Mouse (Mus musculus) intestine, embryonic 15.5 days (tissue): ENCODE data around the gene Ick. TPM values are rescaled to one million over a fixed set of nuclear protein-coding genes. Genes with fewer than 3 reads are reported as not detected.
A peak's percentile ranks its signal among the peaks of the same experiment; 100 is the strongest.
"Not testable (repeated sequence)": the region's sequence is repeated elsewhere in the genome, so short reads cannot be mapped to it uniquely, and the experiment has no call there.

ENCODE experiments used
- ATAC-seq: fragments of 200-750 bp; cut with Nextera tagmentation; 2 replicates; pipeline ENCODE4 v1.8.0; 2017; ENCODE audit warnings: moderate TSS enrichment, moderate library complexity
- H3K27ac ChIP-seq: fragments of 300-500 bp; sonication (generic); 2 replicates; pipeline ENCODE4 v1.5.1; 2015; ENCODE audit warnings: mild to moderate bottlenecking, inconsistent platforms
- H3K27me3 ChIP-seq: fragments of 300-500 bp; sonication (generic); replicated peaks from 2 replicates; pipeline ENCODE4 v1.6.1; 2015; ENCODE audit warnings: inconsistent platforms
- H3K36me3 ChIP-seq: fragments of 300-500 bp; sonication (generic); 2 replicates; pipeline ENCODE4 v1.6.1; 2015; ENCODE audit warnings: inconsistent platforms
- H3K4me1 ChIP-seq: fragments of 300-500 bp; sonication (generic); replicated peaks from 2 replicates; pipeline ENCODE4 v1.6.1; 2015; ENCODE audit warnings: inconsistent platforms
- H3K4me2 ChIP-seq: fragments of 300-500 bp; sonication (generic); replicated peaks from 2 replicates; pipeline ENCODE4 v1.6.1; 2015; ENCODE audit warnings: mild to moderate bottlenecking, inconsistent platforms
- H3K4me3 ChIP-seq: fragments of 300-500 bp; sonication (generic); replicated peaks from 2 replicates; pipeline ENCODE4 v1.5.1; 2015; ENCODE audit warnings: inconsistent platforms
- H3K9ac ChIP-seq: fragments of 300-500 bp; sonication (generic); 2 replicates; pipeline ENCODE4 v1.6.1; 2015; ENCODE audit warnings: inconsistent platforms
- H3K9me3 ChIP-seq: fragments of 300-500 bp; sonication (generic); 2 replicates; pipeline ENCODE4 v1.6.1; 2016; ENCODE audit warnings: inconsistent platforms
- WGBS: fragments of 180-500 bp; shearing (Covaris S2); methylation state at CpG from one replicate; pipeline ENCODE4 v1.1.7; 2015; 5-methylcytosine and 5-hydroxymethylcytosine counted together
- polyA plus RNA-seq: library from polyadenylated mRNA; unstranded; fragments of >200 nt; fragmentation: Nextera tagmentation; extraction: Ambion mirVana; gene quantifications from 2 replicates; pipeline ENCODE4 v1.2.1, GENCODE M21; 2015

Ick gene
- polyA plus RNA-seq, 1 experiment from 2014 or later, result 25.7 TPM

DNA sequence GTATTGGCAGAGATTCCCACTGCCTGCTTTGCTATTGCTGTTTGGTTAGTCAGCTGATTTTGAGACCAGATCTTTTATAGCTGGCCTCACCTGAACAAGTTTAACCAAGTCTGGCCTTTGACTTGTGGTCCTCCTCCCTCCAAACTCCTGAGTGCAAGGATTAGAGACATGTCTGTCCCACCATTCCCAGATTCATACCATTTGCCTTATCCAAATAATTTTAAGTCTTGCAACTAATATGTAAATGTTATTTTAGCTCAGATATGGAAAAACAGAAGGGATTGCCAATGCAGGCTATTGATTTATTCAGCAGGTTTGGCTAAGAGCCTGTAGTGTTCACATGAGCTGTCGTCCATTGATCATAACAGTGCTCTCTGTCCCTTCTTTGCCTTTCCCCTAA lies 48.2 kb downstream of the Ick start:
- Histone ChIP-seq H3K4me3 (no peak overlapping the region), H3K27ac (no peak overlapping the region), H3K4me1 (no peaks in the 10 kb centered on the region), H3K9ac (no peak overlapping the region), H3K9me3 (no peaks in the 10 kb centered on the region), H3K4me2 (no peak overlapping the region), H3K27me3 (no peaks in the 10 kb centered on the region), H3K36me3 (peaks cover 40% of the 10 kb centered on the region)
- WGBS, result 95% methylated on average over 1 of the region's 1 CpGs
- ATAC-seq, result no peak

DNA sequence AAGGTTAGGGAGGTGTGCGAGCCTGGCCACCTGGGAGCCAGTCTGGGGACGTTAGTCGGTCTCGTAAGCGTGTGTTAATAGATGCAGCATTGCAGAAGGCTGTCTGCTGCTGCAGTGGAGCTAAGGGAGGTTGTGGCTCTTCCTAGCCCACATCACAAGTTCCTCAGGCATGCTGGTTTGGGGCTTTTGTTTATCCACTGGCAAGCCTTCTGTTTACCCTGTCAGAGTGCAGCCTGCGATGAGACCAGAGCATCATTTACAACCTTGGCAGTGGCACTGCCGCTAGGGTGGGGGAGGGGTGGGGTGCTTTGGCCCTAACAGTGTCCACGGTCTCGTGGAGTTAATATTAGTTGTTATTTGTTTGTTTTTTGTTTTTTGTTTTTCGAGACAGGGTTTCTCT lies 54.3 kb downstream of the Ick start:
- H3K9ac ChIP-seq, result no peak overlapping the region
- H3K36me3 ChIP-seq, result peaks cover 36% of the 10 kb centered on the region
- H3K4me3 ChIP-seq, result no peak overlapping the region
- WGBS, result 58% methylated on average over 10 of the region's 10 CpGs
- no peak for ATAC-seq
- H3K27ac ChIP-seq, result no peak overlapping the region
- no peak overlapping the region for H3K4me2 ChIP-seq
- H3K27me3 ChIP-seq, result no peaks in the 10 kb centered on the region
- no peaks in the 10 kb centered on the region for H3K9me3 ChIP-seq
- no peaks in the 10 kb centered on the region for H3K4me1 ChIP-seq

DNA sequence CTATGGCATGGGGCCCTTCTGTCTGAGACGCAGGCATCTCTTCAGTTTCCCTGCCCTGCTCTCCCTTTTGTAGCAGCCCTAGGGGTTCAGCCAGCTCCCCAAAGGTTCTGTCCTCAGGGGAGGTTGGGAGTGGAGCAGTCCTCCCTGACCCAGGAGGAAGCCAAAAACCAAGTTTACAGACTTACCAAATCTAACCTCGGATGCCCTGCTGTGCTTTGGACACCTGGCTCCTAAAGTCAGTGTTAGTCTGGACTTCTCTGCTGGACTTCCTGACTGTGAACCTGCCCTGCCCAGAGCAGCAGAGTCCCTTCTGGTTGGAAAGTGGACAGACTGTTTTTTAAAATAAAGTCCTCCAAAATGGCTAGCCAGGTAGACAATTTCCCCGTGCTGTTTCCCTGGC lies 55.7 kb downstream of the Ick start:
- Histone ChIP-seq H3K27ac (no peak overlapping the region), H3K36me3 (peaks cover 25% of the 10 kb centered on the region), H3K4me1 (no peaks in the 10 kb centered on the region), H3K4me2 (no peak overlapping the region), H3K9ac (no peak overlapping the region), H3K9me3 (no peaks in the 10 kb centered on the region), H3K4me3 (no peak overlapping the region), H3K27me3 (no peaks in the 10 kb centered on the region)
- ATAC-seq, result no peak
- WGBS, result 89% methylated on average over 3 of the region's 3 CpGs

DNA sequence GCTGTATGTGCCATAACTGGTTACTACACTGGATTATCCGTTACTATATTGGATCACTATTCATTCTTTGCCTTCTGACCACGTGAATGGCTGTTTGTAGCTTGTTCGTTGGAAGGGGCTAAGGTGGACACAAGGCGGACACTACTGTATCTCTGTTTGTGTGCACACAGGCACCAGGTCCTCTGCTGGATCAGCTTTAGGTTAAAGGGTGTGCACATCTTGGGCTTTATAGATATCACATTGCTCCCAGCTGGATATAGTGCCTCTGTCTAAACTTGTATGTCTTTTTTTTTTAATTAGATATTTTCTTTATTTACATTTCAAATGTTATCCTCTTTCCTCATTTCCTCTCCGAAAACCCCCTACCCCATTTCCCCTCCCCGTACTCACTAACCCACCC lies 56.5 kb downstream of the Ick start:
- Histone ChIP-seq H3K36me3 (peaks cover 21% of the 10 kb centered on the region), H3K9me3 (no peaks in the 10 kb centered on the region), H3K27ac (no peak overlapping the region), H3K4me2 (no peak overlapping the region), H3K27me3 (no peaks in the 10 kb centered on the region), H3K9ac (no peak overlapping the region), H3K4me3 (no peak overlapping the region), H3K4me1 (no peaks in the 10 kb centered on the region)
- ATAC-seq, result no peak
- 93% methylated on average over 6 of the region's 6 CpGs for WGBS

- H3K27me3 ChIP-seq, result no peaks in the 10 kb centered on the region
- H3K27ac ChIP-seq, result no peak overlapping the region
- H3K36me3 ChIP-seq, result 0 out of 2 replicates have a peak, but pooled peaks cover 8% of the 10 kb centered on the region
- H3K4me1 ChIP-seq, result no peaks in the 10 kb centered on the region
- 81% methylated on average over 19 of the region's 19 CpGs for WGBS
- ATAC-seq, result peak; percentile 39; the same call in 1 of the 2 replicates
- no peak overlapping the region for H3K4me3 ChIP-seq
- no peaks in the 10 kb centered on the region for H3K9me3 ChIP-seq
- no peak overlapping the region for H3K4me2 ChIP-seq
- H3K9ac ChIP-seq, result no peak overlapping the region
Measured at GRCm38 (mm10) chr9:78166694-78167452, 57.9 kb downstream of the Ick start.

DNA sequence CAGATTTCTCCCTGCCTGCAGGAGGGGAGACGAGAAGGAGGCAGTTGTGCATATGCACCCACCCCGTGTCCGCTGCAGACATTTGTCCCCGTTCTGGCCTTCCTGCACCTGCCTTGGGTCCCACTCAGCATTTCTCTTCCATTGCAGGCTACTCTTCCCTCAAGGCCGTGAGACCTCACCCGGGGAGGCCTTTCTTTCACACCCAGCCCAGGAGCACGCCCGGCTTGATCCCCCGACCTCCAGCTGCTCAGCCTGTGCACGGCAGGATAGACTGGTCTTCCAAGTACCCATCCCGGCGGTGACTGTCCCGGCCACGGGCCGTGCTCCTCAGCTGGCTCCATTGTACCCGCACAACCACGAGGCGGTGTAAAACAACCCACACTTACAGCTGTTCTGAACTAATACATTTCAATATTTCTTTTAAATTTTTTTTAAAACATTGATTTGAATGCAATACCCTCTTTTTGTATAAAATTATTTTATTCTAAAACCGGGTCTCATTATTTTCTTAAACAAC lies 58.5 kb downstream of the Ick start:
- no peaks in the 10 kb centered on the region for H3K27me3 ChIP-seq
- WGBS, result 86% methylated on average over 19 of the region's 19 CpGs
- H3K4me2 ChIP-seq, result no peak overlapping the region
- no peak for ATAC-seq
- H3K9ac ChIP-seq, result no peak overlapping the region
- H3K36me3 ChIP-seq, result 0 out of 2 replicates have a peak, but pooled peaks cover 8% of the 10 kb centered on the region
- H3K9me3 ChIP-seq, result no peaks in the 10 kb centered on the region
- H3K4me3 ChIP-seq, result no peak overlapping the region
- H3K4me1 ChIP-seq, result no peaks in the 10 kb centered on the region
- no peak overlapping the region for H3K27ac ChIP-seq

GRCm38 (mm10) chr9:78168864-78169263 lies 59.9 kb downstream of the Ick start:
- WGBS, result 94% methylated on average over 6 of the region's 6 CpGs
- Histone ChIP-seq H3K4me1 (no peaks in the 10 kb centered on the region), H3K9ac (no peak overlapping the region), H3K27ac (no peak overlapping the region), H3K9me3 (no peaks in the 10 kb centered on the region), H3K4me3 (no peak overlapping the region), H3K27me3 (no peaks in the 10 kb centered on the region), H3K36me3 (0 out of 2 replicates have a peak, but pooled peaks cover 8% of the 10 kb centered on the region), H3K4me2 (no peak overlapping the region)
- ATAC-seq, result no peak

- Histone ChIP-seq H3K36me3 (no peaks in the 10 kb centered on the region), H3K27ac (no peak overlapping the region), H3K4me1 (no peaks in the 10 kb centered on the region), H3K27me3 (no peaks in the 10 kb centered on the region), H3K4me3 (no peak overlapping the region), H3K9me3 (no peaks in the 10 kb centered on the region), H3K9ac (no peak overlapping the region), H3K4me2 (no peak overlapping the region)
- ATAC-seq, result no peak
- WGBS, result 61% methylated on average over 1 of the region's 1 CpGs
Measured at GRCm38 (mm10) chr9:78174016-78174415, 65.0 kb downstream of the Ick start.

- H3K4me3 ChIP-seq, H3K36me3 ChIP-seq, ATAC-seq, H3K27me3 ChIP-seq, H3K27ac ChIP-seq, H3K9ac ChIP-seq, H3K4me1 ChIP-seq, H3K9me3 ChIP-seq, H3K4me2 ChIP-seq: not testable (repeated sequence)
- WGBS, result 29% methylated on average over 3 of the region's 3 CpGs
Measured at GRCm38 (mm10) chr9:78174925-78175276, 65.9 kb downstream of the Ick start.

DNA sequence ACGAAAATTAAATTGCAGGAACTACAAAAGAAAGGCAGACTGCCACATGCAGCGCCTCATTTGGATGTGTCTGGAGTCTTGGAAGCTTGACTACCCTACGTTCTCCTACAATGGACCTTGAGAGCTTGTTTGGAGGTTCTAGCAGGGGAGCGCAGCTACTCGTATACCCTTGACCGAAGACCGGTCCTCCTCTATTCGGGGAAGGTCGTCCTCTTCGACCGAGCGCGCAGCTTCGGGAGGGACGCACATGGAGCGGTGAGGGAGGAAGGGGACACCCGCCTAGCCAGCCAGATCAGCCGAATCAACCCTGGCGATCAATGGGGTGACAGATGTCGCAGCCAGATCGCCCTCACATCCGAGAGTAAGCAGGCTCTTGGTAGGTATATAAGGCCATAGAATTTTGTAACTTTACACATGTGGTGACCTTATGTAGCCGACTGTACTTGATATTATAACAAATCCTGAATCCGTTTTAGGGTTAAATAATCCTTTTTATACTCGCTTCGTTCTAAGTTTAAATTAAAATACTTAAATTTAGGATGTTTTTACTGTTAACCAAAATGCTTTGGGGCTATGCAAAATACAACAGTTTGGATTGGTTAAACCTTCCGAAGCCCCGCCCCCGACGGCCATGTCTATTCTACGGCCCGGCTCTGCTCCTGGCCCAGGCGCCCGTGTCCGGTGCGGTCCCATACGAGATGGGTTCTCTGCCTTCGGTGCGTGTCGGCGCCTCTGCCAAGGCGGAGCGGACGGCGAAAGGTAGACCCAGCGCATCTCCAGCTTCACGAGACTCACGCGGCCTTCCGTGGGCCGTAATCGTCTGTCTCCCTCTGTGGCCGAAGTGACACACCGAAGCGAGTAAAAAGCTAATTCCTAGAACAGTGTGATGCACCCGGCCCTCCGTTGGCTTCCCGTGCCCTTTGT lies 66.5 kb downstream of the Ick start:
- Histone ChIP-seq H3K36me3 (no peaks in the 10 kb centered on the region), H3K4me1 (no peaks in the 10 kb centered on the region), H3K4me3 (peak overlapping the region; percentile 75), H3K4me2 (peak overlapping the region; percentile 66), H3K9ac (peak overlapping the region; percentile 80), H3K27me3 (no peaks in the 10 kb centered on the region), H3K9me3 (no peaks in the 10 kb centered on the region), H3K27ac (peak overlapping the region; percentile 99)
- under 1% methylated on average over 52 of the region's 58 CpGs for WGBS
- peak; percentile 99 for ATAC-seq

GRCm38 (mm10) chr9:78176201-78176727 lies 67.3 kb downstream of the Ick start:
- H3K36me3 ChIP-seq, result no peaks in the 10 kb centered on the region
- H3K9me3 ChIP-seq, result no peaks in the 10 kb centered on the region
- H3K4me2 ChIP-seq, result peak overlapping the region; percentile 66
- WGBS, result under 1% methylated on average over 22 of the region's 22 CpGs
- H3K9ac ChIP-seq, result peak overlapping the region; percentile 80
- peak; percentile 68 for ATAC-seq
- no peaks in the 10 kb centered on the region for H3K27me3 ChIP-seq
- peak overlapping the region; percentile 99 for H3K27ac ChIP-seq
- no peaks in the 10 kb centered on the region for H3K4me1 ChIP-seq
- peak overlapping the region; percentile 75 for H3K4me3 ChIP-seq

DNA sequence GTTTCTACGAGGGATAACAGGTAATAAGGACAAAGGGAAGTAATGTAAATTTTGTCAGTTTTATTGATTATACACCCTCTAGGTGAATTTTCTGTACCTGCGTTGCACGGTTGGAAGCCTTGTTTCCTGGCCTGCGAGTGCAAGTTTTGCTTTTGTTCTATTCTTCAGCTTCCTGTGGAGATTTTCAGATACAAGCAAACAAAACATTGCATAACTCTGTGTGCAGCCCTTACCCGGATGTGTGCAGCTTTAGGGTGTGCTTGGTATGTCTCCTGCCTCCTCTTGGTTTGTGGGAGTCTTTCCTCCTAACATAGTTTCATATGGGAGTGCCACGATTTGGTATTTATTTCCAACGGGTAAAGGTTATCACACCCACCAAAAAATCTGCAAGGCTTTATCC lies 67.8 kb downstream of the Ick start:
- 0 out of 2 replicates have a peak, but pooled peaks have one; percentile 22 for ATAC-seq
- no peaks in the 10 kb centered on the region for H3K27me3 ChIP-seq
- peak overlapping the region; percentile 80 for H3K9ac ChIP-seq
- H3K9me3 ChIP-seq, result no peaks in the 10 kb centered on the region
- H3K4me3 ChIP-seq, result peak overlapping the region; percentile 75
- peak overlapping the region; percentile 66 for H3K4me2 ChIP-seq
- H3K27ac ChIP-seq, result peak overlapping the region; percentile 99
- H3K4me1 ChIP-seq, result no peaks in the 10 kb centered on the region
- H3K36me3 ChIP-seq, result no peaks in the 10 kb centered on the region
- WGBS, result 21% methylated on average over 7 of the region's 7 CpGs
